Mouse (Mus musculus): Measurements from ENCODE around the gene Gm36028.

GRCm38 (mm10) chr16:37803387-37803950 lies 57.5 kb downstream of the Gm36028 start:
- TF ChIP-seq CTCF (IDR thresholded peaks at IDR 0.05; ENCODE audit: low read depth, low read length) = no peak
- no peak for TF ChIP-seq POLR2A (IDR thresholded peaks at IDR 0.05; ENCODE audit: extremely low read depth, insufficient read depth, low read length)

Measured in liver, adult 2 months (tissue).